Mouse (Mus musculus) ES-Bruce4 (cell line): ENCODE results near the gene Zfc3h1.

Source experiments
- CTCF ChIP-seq: IDR thresholded peaks from one replicate; pipeline ENCODE4 v1.8.1; 2011; ENCODE audit warnings: low read depth, low read length
- EP300 ChIP-seq: IDR thresholded peaks from 2 replicates; pipeline ENCODE4 v1.6.1; 2011; ENCODE audit warnings: low read depth, low read length; ENCODE audit not compliant: insufficient read depth
- POLR2A ChIP-seq: IDR thresholded peaks from one replicate; pipeline ENCODE4 v1.8.1; 2011; ENCODE audit warnings: low read length; ENCODE audit not compliant: insufficient read depth

GRCm38 (mm10) chr10:115342771-115343425, 41.9 kb upstream of the Zfc3h1 start:
- no peak for TF ChIP-seq POLR2A
- TF ChIP-seq CTCF, result no peak
- TF ChIP-seq EP300, result no peak
